Mouse (Mus musculus): Measurements from ENCODE around the gene Kcne3.

Kcne3 gene

DNA sequence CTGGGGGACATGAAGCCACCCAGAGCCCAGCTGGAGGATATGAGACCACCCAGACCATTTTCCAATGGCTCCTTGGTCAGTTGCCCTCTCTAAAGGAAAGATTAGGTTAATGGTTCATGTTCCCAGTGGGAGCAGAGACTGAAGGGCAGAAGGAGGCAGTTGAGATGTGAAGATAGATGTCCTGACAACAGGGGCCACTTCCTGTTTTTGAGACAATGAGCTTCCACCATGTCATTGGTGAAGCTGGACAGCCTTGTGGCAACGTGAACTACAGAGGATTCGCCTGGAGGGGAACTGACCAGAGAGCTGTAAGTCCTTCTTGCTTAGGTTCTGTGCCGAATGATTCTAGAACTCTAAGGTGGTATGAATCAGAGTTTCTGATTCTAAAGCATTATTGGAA, at the start of gene Kcne3:
Kcne3 (plus strand) TSS at position 234 of the 400 bp plus-strand sequence.
- DNase-seq, result no peak

DNA sequence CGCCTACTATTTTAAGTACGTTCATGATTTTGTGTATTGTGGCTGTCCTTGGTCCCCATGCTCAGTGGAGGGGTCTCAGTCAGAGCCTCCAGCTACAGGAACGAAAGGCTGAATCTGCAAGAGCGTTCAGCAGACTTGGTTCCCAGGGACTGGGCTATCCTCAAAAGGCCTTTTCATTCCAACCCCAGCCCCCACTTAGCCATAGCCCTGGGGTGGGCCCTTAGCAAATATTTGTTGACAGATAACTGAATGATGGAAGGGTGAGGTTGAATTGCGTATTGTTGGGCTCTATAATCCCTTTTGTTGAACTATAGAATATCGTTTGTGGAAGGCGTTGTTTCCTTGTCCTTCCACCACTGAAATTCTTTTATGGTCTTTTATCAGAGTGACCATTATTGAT, 49.8 kb upstream of the Kcne3 start:
- no peak for DNase-seq

DNA sequence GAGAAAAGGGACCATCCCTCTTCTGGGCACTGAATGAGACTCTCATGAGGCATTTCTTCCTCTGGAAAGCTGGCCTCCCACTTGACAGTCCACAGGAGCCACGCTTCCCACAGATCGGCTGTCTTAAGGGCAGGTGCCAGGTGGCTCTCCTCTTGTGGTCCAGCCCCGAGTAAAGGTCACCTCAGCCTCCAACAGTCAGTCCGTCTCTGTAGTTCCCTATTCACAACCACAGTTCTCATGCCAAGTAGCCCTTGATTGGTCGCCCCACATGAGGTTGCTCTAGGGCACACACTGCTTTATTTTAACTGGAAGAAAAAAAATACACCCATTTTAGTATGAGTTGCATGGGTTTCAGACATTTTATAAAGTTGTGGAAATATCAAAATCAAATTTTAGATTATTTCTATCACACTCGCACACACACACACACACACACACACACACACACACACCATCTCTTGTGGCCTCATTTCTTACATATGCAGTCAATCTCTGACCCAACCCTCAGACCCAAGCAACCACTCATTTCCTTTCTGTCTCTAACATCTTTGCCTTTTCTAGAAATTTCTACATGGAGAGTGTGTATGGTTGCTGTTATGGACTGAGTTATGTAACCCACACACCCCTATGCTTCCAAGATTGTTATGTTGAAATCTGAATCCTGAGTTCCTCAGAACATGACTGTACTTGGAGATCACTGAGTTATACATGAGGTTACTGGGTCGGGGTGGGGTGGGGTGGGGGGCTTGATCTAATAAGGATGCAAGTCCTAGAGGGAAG, 47.9 kb upstream of the Kcne3 start:
- DNase-seq, result no peak

DNA sequence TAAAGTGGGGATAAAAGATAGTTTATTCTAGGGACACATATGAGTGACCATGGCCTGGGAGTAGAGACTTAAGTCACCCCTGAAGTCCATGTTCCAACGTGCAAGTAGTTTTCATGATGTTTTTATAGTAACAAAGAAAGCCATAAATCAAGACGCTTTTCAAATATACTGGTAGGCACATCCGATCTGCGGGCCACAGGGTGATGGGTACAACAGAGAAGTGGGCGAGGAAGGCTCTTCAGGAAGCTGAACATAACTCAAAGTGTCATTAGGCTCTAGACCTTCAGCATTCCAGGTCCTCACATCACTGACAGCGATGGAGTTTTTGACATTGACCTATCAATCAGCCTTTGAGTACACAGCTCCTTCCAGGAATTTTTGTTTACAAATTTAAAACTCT, 45.7 kb upstream of the Kcne3 start:
- DNase-seq, result no peak

DNA sequence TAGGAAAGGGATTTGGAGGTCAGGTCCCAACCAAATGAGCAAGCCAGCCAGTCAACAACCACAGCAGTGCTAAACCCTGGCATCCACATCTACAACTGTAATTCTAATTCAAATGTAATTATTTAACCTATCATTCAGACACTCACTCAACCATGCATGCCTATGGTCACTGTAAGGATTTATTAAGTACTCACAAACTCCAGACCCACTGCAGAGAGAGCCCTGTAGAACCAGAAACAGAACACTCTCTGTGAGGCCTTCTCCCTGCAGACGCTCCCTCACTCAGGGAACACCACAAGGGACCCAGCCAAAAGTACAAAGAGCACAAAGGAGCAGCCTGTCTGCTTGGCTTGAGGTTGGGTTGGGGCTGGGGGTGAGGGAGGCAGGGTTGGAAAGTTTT, 43.9 kb upstream of the Kcne3 start:
- no peak for DNase-seq

DNA sequence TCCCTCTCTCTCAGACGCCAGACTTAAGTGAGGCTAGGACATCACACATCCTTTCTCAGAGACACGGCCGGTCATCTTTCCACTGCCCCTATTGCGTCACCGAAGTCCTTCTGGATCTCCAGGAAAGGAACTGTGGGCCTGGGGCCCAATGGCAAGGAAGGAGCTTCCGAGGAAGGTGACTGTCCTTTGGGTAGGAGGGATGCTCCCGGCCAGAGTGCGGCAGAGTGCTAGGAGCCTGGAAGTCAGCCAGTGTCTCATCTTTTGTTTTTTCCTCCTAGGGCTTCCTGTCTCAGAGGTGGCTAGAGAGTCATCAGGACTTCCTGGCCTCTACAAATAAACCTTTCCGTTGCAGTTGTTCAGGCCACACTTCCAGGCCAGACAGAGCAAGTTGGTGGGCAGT, 39.3 kb upstream of the Kcne3 start:
- peak; percentile 62 for DNase-seq

DNA sequence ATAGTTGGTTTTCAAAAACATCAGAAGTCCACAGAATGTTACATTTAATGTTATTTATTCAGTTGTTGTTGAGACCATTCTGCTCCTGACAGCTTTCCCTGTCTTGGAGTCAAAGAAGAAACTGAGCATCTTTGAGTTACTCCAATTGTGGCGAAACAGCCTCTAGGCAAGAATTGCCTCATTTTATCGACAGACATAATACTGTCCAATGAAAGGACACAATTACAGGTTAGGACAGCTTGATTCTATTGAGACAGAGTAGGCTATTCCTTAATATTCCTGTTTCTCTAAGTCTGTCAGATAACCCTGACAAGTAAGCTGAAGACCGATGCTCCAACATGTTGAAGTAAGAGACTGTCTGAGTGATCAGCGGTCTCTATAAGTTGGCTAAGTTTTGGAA, 38.2 kb upstream of the Kcne3 start:
- DNase-seq, result no peak

DNA sequence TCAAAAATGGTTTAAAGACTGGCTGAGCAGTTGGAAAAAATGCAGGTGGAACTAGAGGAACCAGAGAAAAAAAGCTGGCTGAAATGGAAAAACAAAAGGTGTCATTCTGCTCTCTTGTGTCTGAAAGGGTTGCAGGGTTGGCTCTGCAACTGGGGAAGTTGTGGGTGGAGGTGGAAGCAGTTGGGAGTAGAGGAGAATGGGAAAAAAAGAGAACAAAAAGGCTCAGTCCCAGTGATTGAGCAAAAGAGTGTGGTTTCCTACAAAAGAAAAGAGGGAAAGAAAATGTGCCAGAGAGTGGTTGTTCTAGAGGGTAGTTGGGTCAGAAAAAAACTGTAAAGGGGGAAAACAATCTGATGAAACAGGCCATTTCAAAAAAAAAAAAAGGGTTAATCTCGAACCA, 35.7 kb upstream of the Kcne3 start:
- no peak for DNase-seq

DNA sequence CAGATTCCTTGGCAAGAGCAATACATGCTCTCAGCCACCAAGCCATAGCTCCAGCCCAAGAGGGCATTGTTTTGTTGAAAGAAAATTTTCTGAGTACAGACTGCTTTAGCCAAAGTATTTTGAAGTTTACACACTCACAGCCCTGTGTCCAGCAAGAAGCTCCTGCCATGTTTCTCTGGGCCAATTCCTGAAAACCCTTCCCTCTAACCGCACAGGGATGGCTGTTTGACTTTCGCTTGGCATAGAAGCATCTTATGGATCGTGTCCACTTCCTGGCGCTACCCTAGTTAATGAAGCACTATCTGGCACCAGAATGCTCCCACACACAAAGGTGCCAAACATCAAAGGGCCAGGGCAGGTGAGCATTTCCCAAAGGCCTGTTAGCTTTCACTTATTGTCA, 27.7 kb upstream of the Kcne3 start:
- DNase-seq, result no peak

DNA sequence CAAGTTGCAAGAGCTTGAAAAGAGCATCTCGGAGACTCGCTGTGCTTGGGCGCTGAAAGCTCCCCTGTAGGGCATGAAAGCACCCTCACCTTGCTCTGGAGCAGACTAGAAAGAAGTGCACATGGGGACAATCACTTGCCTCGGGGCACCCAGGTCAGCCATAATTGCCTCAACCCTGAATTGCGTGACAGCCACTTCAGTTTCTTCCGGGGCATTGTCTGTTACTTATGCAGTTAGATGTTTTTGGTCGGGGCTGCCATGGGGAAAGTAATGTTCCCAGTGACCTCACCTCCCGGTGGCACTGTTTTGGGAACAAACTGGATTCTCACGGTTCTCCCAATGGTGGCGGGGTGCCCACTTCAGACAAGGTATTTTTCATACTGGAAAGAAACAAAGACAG, 26.2 kb upstream of the Kcne3 start:
- DNase-seq, result peak; percentile 14

DNA sequence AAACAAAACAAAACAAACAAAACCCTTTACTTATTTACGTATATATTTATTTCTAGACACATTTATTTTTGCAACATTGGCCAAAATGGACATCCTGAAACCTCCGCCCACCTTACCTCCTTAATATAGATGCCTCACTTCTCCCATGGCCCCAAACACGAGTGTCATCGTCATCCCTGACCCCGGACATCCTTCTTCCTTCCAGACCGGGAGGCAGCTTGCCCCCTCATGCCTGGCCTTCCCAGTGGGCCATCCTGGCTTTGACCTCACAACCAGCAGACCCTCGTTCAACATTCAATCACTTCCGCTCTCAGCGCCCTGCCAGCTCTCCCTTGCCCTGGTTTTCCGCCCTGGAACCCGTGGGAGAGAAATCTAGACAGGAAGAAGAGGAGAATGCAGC, 25.7 kb upstream of the Kcne3 start:
- no peak for DNase-seq

DNA sequence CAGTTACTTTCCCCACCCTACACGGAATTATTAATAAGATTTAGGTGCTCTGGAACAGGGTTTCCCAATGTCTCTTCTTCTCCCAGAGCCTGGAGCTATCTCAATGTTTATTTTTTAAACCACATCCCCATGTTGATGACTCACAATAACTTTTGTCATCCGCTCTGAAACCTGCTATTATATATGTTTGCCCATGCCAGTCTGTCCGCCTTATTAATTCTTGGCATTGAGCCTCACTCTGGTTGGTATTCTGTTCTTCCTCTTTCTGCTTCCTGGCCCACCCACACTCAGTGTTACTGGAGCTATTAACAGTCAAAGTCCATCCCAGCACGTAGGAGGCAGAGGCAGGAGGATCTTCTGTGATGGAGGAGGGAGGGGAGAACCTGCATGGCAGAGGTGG, 18.6 kb upstream of the Kcne3 start:
- no peak for DNase-seq

DNA sequence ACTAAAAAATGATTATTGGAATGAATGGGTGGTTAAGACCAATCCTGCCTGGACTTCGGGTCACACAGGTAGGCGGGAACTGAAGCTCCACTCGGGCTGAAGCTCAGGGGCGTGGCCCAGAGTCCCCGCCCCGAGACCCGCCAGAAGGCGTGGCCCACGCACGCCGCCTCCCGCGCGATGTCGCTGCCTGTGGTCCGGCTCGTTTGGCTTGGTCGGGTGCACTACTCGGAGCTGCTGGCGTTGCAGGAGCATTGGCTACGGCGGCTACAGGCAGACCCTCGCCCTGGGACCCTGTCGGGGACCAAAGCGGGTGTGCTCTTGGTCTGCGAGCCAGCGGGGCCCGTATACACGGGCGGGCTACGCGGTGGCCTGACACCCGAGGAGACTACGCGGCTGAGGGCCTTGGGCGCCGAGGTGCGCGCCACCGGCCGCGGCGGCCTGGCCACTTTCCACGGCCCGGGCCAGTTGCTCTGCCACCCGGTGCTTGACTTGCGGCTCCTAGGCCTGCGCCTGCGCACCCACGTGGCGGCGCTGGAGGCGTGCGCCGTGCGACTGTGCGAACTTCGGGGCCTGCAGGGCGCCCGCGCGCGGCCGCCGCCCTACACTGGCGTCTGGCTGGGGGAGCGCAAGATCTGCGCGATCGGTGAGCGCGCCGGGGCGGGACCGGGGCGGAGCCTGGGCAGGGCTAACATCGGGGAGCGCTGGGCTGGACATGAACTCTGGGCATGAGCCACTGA, 17.0 kb upstream of the Kcne3 start, which contains the start of gene Lipt2:
Lipt2 (plus strand) TSS at position 173 of the 737 bp plus-strand sequence.
- peak; percentile 95 for DNase-seq

DNA sequence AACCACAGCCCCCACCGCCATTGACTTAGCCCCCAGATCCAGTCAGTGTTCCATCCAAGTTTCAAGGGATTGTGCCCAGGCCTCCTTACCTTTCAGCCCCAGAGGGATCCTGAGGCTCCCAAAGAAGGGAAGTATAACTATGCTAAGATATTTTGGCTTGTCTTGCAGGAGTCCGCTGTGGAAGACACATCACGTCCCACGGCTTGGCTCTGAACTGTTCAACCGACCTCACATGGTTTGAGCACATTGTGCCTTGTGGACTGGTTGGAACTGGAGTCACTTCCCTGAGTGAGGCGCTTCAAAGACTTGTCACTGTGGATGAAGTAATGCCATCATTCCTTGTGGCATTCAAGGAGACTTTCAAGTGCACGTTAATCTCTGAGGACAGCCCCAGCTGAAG, 16.3 kb upstream of the Kcne3 start:
- DNase-seq, result no peak

DNA sequence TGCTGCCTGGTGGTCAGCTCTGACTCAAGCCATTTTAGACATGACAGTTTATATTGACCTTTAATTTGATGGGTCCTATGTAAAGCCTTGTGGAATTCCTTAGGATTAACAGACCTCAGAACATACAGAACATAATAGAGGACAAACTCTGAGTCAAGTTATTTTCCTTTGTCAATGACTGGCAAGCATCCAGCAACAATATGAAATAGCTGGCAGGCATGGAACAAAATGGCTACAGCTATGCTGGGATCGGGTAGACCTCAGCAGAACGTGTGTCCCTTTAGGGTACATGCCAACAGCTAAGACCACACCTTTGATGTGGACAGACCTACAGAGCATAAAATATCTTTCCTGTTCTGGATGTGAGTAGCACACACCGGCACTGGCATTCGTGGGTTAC, 12.8 kb upstream of the Kcne3 start:
- DNase-seq, result no peak

DNA sequence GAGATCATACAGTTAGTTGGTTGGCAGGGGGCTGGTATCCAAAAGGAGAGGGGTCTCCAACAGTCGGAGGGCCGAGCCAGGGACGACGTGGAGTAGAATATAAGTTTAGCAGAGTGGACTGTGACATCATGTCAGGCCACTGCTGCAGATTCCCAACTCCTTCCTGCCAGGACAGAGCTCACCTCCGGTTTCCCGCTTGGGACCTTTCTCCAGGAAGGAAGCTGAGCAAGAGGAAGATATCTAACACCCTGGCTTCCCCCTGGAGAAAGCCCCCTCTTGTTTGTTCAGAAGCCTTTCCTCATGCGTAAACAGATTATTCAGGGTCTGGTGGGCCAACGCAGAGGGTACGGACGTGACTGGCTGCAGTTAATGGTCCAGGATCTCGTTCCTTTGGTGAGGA, 7.6 kb upstream of the Kcne3 start:
- peak; percentile 14 for DNase-seq

DNA sequence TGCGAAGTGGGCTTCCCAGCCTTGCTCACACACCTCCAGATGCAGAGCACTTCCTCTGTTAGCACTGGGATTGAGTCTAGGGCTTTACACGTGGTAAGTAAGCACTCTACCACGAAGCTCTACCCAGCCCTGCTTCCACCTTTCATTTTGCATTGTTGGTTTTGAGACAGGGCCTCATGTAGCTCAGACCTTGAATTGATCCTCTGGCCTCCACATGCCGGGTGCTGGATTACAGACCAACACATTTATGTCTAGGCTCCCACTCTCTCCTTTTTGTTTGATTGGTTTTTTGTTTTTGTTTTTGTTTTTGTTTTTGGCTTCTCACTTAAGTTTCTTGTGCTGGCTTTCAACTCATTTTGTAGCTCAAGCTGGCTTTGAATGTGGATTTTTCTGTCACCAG, 5.5 kb upstream of the Kcne3 start:
- DNase-seq, result no peak

DNA sequence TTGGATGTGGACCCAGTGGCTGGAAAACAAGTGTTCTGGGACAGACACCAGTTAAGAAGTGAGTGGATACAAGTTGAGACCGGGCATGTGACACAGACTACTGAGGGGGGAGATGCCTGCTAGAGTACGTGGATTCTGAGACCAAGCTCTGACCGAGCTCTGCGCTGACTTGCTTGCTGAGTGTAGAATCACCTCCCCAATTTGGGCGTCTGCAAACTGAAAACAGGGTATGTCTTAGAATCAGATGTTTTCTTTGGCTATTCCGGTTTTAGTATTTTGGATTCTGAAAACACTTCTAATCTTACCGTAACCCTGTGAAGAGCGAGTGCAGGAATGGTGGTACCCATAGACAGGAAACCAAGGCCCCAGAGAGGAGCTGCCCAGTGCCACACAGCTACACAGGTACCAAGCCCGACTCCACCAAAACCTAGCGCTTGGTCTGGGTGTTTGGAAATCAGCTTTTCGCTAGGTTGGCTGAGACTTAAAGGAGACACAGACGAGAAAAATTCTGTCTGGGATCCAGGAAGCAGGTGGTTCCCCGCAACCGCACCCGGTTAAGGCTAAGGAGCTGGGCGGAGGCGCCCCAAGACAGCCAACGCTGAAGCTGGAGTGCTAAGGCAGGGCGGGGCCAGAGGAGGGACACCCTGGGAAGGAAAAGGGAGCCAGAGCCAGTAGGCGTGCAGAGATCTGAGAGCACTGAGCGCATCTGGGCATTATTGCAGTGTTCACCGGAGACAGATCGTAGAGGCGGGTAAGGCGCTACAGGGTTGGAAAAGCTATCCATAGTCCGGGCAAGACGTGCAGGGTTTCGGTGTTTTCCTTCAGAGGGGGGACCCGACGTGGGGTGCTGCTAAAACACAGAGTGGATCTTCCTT, 2.0 kb downstream of the Kcne3 start:
- DNase-seq, result peak; percentile 35

DNA sequence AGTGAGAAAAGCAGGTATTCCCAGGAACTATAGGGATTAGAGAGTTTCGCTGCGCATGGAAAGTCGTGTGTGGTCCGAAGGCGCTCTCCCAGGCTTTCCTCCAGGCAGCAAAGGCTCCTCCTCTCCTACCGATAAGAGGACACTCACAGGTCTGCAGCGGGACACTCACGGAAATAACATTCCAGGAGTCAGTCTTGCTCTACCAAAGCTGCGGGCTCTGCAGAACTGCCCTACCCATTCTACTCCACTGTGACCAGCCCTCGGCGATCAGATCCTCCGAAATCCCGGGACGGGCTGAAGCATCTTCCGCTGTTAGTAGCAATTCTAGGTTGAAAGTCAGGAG, 2.6 kb downstream of the Kcne3 start:
- DNase-seq, result no peak

DNA sequence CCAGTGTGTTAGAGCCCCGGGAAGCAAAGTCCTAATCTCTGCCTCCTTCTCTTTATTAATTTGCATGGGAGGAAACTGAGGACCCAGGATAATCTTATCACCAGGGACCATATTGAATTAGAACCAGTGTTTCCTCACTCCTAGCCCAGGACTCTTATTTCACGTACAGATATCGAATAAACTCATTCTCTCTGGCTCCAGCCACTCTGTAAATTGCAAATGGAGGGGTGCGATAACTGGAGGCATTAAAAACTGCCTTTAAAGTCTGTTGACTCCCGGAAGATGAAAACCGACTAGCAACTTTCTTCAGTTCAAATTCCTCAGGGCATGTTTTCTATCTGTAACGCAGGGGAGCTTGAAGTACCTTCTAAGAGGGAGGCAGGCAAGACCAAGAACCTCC, 3.1 kb downstream of the Kcne3 start:
- DNase-seq, result no peak

DNA sequence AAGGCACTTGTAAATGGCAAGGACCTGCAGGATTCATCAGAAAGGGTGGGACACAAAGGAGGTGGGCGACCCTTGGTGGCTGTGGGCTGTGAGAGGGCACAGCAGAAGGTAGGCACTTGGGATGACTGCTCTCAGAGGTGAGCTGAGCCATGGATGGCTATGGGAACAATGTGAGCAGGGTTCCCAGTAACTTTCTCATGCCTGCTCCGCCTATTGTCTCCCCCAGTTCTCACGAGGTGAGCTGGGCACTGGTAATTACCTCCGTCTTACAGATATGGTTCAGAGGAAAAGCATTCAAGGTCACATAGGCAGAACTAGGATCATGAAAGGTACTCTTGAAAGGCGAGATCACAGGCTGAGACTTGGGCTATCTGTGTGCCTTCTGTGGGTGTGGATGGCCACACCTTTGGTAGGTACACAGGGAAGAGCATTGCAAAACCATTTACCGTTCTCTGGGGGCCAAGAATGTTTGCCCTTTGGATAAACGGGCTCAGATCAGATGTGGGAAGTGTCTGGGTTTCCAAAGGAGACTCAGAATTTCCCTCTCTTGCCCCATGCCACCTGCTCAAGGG, 3.6 kb downstream of the Kcne3 start:
- no peak for DNase-seq

DNA sequence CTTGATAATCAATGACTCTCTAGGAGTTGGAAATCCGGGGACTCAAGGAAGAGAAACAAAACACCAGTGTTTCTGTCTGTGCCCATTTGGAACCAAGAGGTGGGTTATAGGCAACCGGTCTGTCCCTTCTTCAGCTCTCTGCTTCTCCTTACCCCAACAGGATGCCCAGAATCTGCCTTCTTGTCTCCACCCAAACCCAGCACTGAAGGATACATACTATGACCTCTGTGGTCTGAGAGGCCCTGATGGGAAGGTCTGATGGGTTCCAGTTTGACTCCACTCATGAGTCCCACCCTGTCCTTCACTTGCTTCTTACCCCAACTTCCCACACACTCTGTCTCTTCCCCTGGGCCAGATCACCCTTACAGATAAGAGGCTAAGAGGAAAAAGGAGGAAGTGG, 4.9 kb downstream of the Kcne3 start:
- DNase-seq, result no peak

DNA sequence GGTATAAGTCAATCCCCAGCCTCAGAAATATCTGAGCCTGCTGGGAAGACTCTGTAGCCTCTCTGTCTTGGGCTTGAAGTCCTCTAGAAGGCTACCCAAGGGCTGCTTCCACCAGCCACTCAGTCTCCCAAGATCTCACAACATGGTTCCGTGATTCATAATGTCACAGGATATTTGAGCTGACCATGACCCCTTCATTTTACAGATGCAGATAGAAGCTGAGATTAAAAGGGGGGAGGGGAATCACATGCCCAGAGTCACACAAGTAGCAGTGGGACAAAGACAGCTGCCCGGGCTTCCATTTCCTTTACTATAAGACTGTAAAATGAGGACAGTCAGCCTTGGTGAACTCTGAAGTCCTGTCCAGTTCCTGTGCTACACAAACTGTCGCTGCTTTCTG, 5.3 kb downstream of the Kcne3 start:
- no peak for DNase-seq
